Mouse (Mus musculus) embryonic stem cell, embryonic (primary cell): Measurements from ENCODE around the gene Arhgap29.

ENCODE experiments used
- CTCF ChIA-PET, 4 experiments: fragments of 300-600 bp in 2 of 4; fragments of 350-600 bp in 2 of 4; sonication (Branson Sonifier 250); formaldehyde crosslinking; loops; one replicate each; lab custom pipeline; 2022; ENCODE audit warnings: inconsistent platforms in 2 of 4; lab: Charles Lee
- POLR2A ChIA-PET, 4 experiments: fragments of 300-600 bp in 2 of 4; fragments of 350-600 bp in 2 of 4; sonication (Branson Sonifier 250); formaldehyde crosslinking; loops; one replicate each; lab custom pipeline; 2022; ENCODE audit warnings: antibody characterized with exemption in 4 of 4, inconsistent platforms in 1 of 4; lab: Charles Lee

Gene Arhgap29

GRCm38 (mm10) chr3:122026676-122027075, 74.3 kb downstream of the Arhgap29 start:
- ChIA-PET CTCF (interaction anchor here in 1 of 4 experiments (0.7 kb wide), 1 partner anchor 864 kb away, joined by 3 read pairs; no protein-coding TSS in a partner anchor), POLR2A (interaction anchor here in 1 of 4 experiments (1.3 to 1.7 kb wide), 2 partner anchors 9 to 26 kb away, joined by 3 to 5 read pairs; no protein-coding TSS in a partner anchor)

GRCm38 (mm10) chr3:122027776-122028175, 75.4 kb downstream of the Arhgap29 start:
- ChIA-PET CTCF (no interaction called here), POLR2A (interaction anchor here in 2 of 4 experiments (0.7 to 1.4 kb wide), 4 partner anchors 8 to 60 kb away, joined by 3 to 4 read pairs (median 3); no protein-coding TSS in a partner anchor)

GRCm38 (mm10) chr3:122033248-122033837, 81.0 kb downstream of the Arhgap29 start:
- POLR2A ChIA-PET, result interaction anchor here (0.6 to 2.0 kb wide), 15 partner anchors 9 to 702 kb away, joined by 3 to 10 read pairs (median 3); no protein-coding TSS in a partner anchor
- CTCF ChIA-PET, result interaction anchor here in 3 of 4 experiments (0.5 to 0.7 kb wide), 4 partner anchors 11 to 161 kb away, joined by 3 to 4 read pairs (median 3); partner anchors contain the start of gene Abca4 (in 1 of the 3)

GRCm38 (mm10) chr3:122034240-122034639, 81.9 kb downstream of the Arhgap29 start:
- CTCF ChIA-PET, result interaction anchor here in 1 of 4 experiments (0.7 kb wide), 1 partner anchor 17 kb away, joined by 3 read pairs; no protein-coding TSS in a partner anchor

GRCm38 (mm10) chr3:122035092-122035491, 82.8 kb downstream of the Arhgap29 start:
- ChIA-PET POLR2A (interaction anchor here in 1 of 4 experiments (1.2 kb wide), 1 partner anchor 8 kb away, joined by 3 read pairs; no protein-coding TSS in a partner anchor), CTCF (no interaction called here)

More at GRCm38 (mm10) chr3:122034240-122034639, 81.9 kb downstream of the Arhgap29 start:
- POLR2A ChIA-PET, result interaction anchor here in 3 of 4 experiments (0.6 to 2.0 kb wide), 5 partner anchors 8 to 435 kb away, joined by 3 to 10 read pairs (median 4); no protein-coding TSS in a partner anchor

- ChIA-PET POLR2A (no interaction called here), CTCF (no interaction called here)
Measured at GRCm38 (mm10) chr3:122040522-122040921, 88.2 kb downstream of the Arhgap29 start.

GRCm38 (mm10) chr3:122043102-122043501, 90.8 kb downstream of the Arhgap29 start:
- POLR2A ChIA-PET, result interaction anchor here in 1 of 4 experiments (1.2 to 1.4 kb wide), 2 partner anchors 10 to 24 kb away, joined by 3 to 8 read pairs; no protein-coding TSS in a partner anchor
- CTCF ChIA-PET, result interaction anchor here in 1 of 4 experiments (0.5 kb wide), 1 partner anchor 918 kb away, joined by 4 read pairs; no protein-coding TSS in a partner anchor

GRCm38 (mm10) chr3:122043799-122044547, 91.6 kb downstream of the Arhgap29 start, which contains the start of gene Abca4:
TSS of gene Abca4 (plus strand) at chr3:122044443.
- CTCF ChIA-PET, result interaction anchor here in 1 of 4 experiments (0.6 kb wide), 1 partner anchor 10 kb away, joined by 3 read pairs; no protein-coding TSS in a partner anchor
- POLR2A ChIA-PET, result interaction anchor here in 3 of 4 experiments (0.8 to 1.4 kb wide), 5 partner anchors 9 to 102 kb away, joined by 3 to 4 read pairs (median 3); no protein-coding TSS in a partner anchor

GRCm38 (mm10) chr3:122046187-122046620, 93.9 kb downstream of the Arhgap29 start:
- ChIA-PET POLR2A (interaction anchor here in 2 of 4 experiments (0.6 to 0.7 kb wide), 2 partner anchors 105 to 152 kb away, joined by 3 read pairs; no protein-coding TSS in a partner anchor), CTCF (no interaction called here)

- ChIA-PET CTCF (no interaction called here), POLR2A (interaction anchor here in 1 of 4 experiments (1.5 to 2.0 kb wide), 2 partner anchors 14 to 80 kb away, joined by 5 to 10 read pairs; no protein-coding TSS in a partner anchor)
Measured at GRCm38 (mm10) chr3:122047402-122047801, 95.1 kb downstream of the Arhgap29 start.

GRCm38 (mm10) chr3:122047921-122048861, 95.8 kb downstream of the Arhgap29 start:
- POLR2A ChIA-PET, result interaction anchor here in 2 of 4 experiments (0.6 to 2.0 kb wide), 7 partner anchors 15 to 81 kb away, joined by 3 to 10 read pairs (median 3); no protein-coding TSS in a partner anchor
- CTCF ChIA-PET, result no interaction called here

GRCm38 (mm10) chr3:122049158-122049557, 96.8 kb downstream of the Arhgap29 start:
- POLR2A ChIA-PET, result interaction anchor here in 2 of 4 experiments (1.0 to 2.0 kb wide), 6 partner anchors 16 to 82 kb away, joined by 3 to 10 read pairs (median 4); no protein-coding TSS in a partner anchor
- CTCF ChIA-PET, result no interaction called here

GRCm38 (mm10) chr3:122058439-122059198, 106.3 kb downstream of the Arhgap29 start:
- POLR2A ChIA-PET, result no interaction called here
- CTCF ChIA-PET, result interaction anchor here in 1 of 4 experiments (0.5 kb wide), 1 partner anchor 62 kb away, joined by 7 read pairs; no protein-coding TSS in a partner anchor

GRCm38 (mm10) chr3:122062586-122062985, 110.2 kb downstream of the Arhgap29 start:
- ChIA-PET CTCF (no interaction called here), POLR2A (no interaction called here)

- CTCF ChIA-PET, result interaction anchor here in 1 of 4 experiments (0.8 kb wide), 1 partner anchor 119 kb away, joined by 3 read pairs; no protein-coding TSS in a partner anchor
- POLR2A ChIA-PET, result interaction anchor here in 1 of 4 experiments (0.7 to 1.1 kb wide), 4 partner anchors 10 to 65 kb away, joined by 3 read pairs; no protein-coding TSS in a partner anchor
Measured at GRCm38 (mm10) chr3:122064556-122065410, 112.4 kb downstream of the Arhgap29 start.
